Mouse (Mus musculus): ENCODE measurements around the gene Vgf.
A peak's percentile ranks its signal among the peaks of the same experiment; 100 is the strongest.

Vgf gene

DNA sequence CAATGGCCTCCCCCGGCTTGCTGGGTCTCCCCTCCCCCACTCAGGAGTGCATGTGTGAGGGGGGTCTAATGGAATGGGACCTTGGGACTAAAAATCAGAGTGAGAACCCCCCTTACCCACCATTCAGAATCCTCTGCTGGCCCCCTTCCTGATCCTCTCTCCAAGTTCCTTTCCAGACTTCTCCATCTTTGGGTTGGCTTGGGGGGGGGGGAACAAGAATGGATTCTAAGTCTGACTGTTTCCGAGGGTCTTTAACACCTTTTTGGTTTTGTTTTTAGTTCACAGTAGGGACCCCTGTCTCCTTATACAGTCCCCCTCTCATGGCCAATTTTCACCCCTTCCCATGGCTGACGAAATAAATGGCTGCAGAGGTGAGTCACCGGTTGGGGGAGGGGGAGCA is at the start of gene Vgf:
TSS of gene Vgf (plus strand) at position 301 of the 400 bp plus-strand sequence.
- DNase-seq (ENCODE audit: low read depth): no peak

DNA sequence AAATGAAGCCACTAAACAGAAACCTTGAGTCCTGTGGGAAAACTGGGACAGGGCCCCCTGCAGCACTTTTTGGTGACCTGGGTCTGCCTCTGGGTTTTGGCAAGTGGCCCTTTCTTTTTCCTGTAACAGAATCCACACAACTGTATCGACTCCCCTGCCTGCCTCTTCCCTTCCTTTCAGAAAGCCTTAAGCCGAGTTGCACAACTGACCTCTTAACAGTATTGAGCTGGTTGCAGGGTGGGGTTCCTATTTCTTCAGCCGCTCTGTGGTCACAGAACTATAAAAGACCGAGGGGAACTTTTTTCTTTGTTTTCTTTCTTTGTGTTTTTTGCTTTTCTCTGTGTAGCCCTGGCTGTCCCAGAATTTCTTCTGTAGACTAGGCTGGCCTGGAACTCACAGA is 48.4 kb upstream of the Vgf start:
- DNase-seq (ENCODE audit: low read depth): no peak

DNA sequence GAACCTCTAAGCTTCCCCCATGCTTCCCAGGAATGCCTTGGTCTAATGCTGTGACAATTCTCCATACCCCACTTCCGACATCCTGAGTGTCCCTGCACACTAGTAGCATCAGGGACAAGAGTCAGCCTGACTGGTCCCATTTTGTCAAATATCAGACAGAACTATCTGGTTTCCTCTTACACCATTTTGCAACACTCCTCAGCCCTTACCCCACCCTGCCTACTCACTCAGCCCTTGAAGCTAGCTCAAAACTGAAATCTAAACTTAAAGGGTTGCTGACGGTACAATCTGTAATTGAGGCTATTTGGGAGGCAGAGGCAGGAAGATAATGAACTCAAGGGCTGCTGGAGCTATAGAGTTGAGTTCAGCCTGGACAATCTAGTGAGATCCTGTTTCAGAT is 46.4 kb upstream of the Vgf start:
- no peak for DNase-seq (ENCODE audit: low read depth)

DNA sequence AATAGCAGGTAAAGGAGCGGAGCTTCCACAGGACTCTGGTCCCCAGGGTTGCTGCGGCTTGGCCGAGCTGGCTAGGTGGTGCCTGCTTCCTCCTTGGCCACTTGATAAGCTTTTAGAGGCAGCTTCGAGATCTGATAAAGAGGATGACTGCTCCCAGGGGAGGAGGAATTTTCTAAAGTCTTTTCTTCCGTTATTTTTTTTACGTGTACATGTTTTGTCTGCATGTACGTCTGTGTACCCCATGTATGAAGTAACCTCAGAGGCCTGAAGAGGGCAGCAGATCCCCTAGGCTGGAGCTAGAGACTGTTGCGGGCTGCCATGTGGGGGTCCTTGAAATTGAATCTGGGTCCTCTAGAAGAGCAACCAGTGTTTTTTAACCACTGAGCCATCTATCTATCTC is 45.2 kb upstream of the Vgf start:
- no peak for DNase-seq (ENCODE audit: low read depth)

DNA sequence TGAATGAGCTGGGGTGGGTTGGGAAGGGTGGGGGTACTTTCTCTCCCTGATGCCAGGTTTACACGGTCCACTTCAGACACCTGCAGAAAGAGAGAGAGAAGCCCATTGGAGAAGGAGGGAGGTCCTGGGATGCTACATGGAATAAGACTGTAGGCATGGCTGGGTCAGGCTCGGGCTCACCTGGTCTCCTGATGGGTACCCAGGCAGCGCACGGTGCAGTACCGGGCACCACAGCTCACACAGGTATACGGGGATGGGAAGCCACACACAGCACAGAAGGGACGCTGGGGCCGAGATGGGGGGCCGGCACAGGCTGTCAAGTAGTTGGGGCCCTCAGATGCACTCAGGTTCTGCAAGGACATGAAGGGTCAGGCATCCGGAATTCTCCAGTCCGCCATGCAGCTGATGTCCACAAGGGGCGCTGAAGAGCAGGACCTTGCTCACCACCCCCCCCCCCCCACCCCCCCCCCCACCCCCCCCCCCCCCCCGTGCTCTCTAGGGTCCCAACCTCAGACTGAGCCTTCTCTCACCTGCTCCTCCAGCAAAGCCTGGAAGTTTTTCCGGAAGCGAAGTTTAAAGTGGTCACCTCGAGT is 43.8 kb upstream of the Vgf start:
- no peak for DNase-seq (ENCODE audit: low read depth)

DNA sequence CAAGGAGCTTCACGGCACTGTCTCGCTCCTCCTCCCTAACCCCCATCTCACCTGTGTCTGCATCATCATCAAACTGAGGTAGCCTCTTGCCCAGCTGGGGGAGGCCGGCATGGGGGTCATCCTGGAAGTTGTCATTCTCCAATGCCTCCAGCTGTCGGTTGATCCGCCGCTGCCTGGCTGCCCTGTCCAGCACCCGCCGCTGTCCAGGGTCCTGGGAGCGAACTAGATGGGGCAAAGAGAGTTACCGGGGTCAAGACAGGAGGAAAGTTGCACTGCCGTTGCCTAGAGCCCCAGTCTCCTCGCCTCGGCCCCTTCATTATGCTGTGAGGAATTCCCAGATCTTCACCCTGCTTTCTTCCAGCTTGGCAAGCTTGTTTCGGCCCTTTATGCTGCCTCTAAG is 41.4 kb upstream of the Vgf start:
- no peak for DNase-seq (ENCODE audit: low read depth)

DNA sequence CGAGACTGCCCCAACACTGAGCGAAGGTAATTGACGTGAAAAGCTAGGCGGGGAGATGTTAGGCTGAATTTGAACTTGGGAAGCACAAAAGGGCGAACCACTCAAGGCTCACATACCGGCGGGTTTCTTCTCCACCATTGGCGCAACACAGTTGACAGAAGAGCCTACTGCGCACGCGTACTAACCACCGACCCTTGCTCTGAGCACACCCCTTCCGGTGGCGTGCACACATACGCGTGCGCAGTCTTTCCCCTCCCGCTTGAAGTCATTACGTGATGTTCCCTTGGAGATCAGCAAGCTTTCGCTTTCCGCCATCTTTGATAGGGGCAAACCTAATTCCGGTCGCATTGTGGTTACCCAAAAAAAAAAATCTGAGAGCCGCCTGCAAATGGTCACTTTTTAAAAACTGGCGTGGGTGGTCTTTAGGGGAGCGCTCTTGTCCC is 39.5 kb upstream of the Vgf start, which contains the start of gene Plod3:
TSS of gene Plod3 (plus strand) at position 325 of the 443 bp plus-strand sequence.
- DNase-seq (ENCODE audit: low read depth): peak; percentile 97

DNA sequence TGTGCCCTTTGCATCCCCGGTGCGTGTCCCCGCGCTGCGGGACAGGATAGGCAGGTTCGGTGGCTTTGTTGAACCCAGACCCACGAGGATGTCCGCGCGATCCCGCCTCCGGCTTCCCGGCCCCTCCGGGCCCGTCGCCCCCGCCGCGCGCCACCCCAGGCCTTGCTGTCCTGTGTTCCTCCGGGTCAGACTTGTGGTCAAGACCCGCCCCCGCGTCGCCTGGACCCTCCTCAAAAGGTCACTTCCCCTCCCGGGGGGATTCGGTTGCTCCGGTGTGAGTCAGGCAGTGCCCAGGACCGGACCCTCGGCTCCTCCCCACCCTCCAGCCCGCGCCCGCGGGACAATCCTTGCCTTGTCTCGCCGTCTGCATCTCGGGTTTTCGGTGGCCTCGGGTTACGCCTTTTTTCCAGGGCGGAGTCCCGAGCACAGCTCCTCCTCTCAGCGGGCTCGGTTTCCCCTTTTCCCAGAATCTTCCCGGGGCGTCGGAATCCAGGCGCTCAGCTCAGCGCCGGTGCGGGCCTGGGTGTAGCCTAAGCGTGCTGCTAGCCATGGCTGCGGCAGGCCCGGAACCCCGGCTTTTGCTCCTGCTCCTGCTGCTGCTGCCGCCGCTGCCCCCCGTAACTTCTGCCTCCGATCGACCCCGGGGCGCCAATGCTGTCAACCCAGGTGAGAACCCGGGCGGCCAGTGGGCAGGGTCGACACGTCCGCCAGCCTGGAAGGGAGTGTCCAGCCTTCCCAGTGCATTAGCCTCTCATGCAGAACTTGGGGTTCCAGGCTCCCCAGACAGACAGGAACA is 38.9 kb upstream of the Vgf start:
- DNase-seq (ENCODE audit: low read depth): peak; percentile 57

DNA sequence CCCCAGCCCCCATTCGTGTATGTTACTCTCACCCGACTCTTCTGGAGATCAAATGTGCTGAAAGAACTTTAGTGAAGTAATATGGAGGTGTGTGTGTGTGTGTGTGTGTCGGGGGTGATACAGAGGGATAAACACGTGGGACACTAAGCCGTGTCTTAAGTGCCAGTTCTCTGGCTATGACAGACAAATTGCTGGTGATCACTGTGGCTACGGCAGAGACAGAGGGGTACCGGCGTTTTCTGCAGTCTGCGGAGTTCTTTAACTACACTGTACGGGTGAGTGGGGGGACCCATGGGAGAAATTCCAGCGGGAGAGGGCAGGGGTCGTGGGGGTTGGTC is 38.3 kb upstream of the Vgf start, which contains the start of gene Znhit1:
TSS of gene Znhit1 (minus strand) at position 88 of the 338 bp plus-strand sequence.
- no peak for DNase-seq (ENCODE audit: low read depth)

DNA sequence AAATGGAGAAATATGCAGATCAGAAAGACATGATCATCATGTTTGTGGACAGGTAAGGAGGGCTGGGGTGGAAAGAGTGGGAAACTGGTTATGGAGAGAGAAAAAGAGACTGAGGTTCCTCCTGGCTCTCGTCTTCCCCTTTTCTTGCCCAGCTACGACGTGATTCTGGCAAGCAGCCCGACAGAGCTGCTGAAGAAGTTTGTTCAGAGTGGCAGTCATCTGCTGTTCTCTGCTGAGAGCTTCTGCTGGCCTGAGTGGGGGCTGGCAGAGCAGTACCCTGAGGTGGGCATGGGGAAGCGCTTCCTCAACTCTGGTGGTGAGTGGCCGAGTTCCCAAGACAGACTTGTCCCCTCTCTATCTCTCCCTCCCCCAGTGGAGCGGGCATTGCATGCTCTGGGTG is 37.8 kb upstream of the Vgf start:
- no peak for DNase-seq (ENCODE audit: low read depth)

DNA sequence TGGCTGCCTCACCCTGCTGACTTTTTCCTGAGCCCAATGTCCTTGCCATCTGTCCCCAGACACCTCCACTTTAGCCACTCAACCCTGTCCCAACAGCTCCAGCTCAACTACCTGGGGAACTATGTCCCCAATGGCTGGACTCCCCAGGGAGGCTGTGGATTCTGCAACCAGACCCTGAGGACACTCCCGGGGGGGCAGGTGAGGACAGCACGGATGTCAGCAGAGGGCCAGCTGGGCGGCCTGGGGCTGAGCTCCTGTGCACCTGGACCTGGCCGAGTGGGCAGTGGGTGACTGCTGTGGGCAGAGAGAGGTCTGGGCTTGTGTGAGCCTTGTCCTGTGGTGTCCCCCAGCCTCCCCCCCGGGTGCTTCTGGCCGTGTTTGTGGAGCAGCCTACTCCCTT is 36.4 kb upstream of the Vgf start:
- DNase-seq (ENCODE audit: low read depth): no peak

DNA sequence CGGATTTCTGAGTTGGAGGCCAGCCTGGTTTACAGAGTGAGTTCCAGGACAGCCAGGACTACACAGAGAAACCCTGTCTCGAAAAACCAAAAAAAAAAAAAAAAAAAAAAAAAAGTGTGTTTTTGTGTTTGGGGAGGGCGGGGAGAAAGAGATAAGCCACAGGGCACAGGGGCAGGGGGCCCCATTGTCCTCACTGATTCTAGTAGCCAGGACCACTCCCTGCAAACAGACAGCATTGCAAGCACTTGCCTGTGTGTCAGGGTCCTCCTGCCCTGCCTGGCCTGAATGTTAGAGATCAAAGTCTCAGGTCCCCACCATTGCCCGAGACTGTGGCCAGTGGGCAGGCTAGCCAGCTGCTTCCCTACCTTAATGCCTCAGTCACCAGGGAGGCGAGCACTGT is 26.7 kb upstream of the Vgf start:
- no peak for DNase-seq (ENCODE audit: low read depth)

DNA sequence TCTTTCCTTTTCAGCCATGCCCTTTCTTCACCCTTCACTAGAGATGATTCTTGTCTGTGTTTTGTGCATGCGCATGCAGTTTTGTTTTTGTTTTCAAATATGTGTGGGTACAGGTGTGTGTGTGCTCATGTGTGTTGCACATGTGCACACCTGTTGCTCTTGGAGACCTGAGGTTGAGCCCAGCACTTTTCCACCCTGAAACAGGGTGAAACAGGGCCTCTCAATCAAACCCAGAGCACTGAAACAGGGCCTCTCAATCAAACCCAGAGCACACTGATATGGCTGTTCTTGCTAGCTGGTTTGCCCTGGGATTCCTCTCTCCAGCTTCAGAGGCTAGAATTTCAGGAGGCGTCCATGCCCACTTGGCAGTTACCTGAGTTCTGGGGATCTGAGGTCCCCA is 25.6 kb upstream of the Vgf start:
- no peak for DNase-seq (ENCODE audit: low read depth)

DNA sequence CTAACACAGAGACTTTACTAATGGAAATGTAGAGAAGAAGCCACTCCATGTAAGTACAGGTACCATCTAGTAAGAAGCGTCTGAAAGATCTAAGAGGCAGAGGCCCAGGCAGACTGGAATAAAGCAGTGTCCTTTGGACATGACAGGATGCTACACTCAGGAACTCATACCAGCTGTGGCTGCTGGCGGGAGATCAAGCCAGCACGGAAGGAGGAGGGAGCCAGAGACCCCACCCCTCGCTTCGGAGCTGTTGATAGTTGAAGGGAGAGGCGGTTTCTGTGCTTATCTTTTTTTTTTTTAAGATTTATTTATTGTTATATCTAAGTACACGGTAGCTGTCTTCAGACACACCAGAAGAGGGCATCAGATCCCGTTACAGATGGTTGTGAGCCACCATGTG is 18.9 kb upstream of the Vgf start:
- no peak for DNase-seq (ENCODE audit: low read depth)

DNA sequence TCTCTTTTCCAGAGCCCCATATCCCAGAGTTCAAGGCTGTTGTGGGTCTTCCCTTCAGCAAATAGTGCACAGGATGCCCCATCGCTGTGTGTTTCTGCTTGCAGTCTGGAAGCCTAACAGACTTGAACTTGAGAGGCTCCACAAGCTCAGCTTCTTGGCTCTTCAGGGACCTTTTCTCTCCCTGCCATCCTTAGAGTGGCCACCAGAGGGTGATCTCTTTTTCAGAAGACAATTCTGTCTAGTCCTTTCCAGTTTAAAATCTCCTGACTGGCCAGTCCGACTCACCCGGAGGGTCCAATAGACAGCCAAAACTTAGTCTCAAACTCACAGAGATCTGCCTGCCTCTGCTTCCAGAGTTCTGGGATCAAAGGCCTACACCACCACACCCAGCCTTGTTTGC is 16.2 kb upstream of the Vgf start:
- no peak for DNase-seq (ENCODE audit: low read depth)

DNA sequence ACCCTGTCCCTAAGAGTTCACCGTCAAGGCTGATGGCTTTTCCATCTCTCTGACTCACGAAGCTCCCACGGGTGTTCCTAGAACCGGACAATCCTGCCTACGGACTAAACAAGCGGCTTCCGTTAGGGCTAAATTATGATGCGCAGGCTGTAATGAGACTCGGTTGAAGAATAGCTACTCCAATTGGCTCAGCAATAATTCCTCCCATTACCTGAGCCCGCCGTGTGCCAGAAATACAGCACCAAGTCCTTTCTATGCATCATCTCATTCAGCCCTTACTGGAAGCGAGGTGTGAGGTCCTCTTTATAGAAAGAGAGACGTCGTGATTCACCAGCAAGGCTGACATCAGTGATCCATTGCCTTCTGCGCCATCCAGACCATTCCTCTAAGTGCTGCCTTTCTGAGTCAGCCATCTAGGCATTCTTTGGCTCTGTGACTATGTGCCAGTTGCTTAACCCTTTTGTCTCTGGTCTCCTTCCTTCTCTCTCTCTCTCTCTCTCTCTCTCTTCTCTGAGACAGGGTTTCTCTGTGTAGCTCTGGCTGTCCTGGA is 13.7 kb upstream of the Vgf start:
- peak; percentile 49 for DNase-seq (ENCODE audit: low read depth)

DNA sequence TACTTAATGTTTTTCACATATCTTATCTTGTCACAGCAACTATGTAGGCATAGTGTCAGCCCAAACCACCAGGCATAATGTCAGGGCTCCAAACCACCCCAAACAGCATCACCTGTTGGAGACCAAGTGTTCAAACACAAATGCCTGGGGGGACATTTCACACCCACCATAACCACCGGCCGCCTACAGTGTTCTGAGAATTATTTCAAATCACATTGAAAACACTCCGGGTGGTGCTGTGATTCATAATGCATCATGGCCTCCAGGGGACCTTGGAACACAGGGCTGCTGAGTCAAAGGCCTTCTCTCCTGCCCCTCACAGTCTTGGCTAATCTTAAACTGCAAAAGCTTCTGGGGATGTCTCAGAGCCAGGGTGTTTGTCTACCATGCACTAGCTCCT is 10.3 kb upstream of the Vgf start:
- DNase-seq (ENCODE audit: low read depth): peak; percentile 85

DNA sequence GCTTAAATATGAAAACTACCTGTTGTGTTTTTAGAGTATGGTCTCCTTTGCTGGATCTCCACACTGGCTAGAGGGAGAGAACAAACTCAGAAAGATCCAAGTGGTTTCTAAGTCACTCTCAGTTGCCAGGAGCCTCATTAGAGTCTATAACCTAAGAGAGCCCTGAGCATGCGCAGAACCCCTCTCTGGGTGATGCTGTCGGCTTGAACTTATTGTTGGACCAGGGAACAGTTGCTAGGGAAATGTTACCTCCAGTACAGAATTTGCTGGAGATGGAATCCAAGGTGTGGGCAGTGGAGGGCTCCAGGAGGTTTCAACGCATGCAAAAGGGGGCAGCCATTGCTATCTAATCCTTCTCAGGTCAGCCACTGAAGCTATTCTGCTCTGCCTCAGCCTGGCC is 1.9 kb upstream of the Vgf start:
- DNase-seq (ENCODE audit: low read depth): no peak

DNA sequence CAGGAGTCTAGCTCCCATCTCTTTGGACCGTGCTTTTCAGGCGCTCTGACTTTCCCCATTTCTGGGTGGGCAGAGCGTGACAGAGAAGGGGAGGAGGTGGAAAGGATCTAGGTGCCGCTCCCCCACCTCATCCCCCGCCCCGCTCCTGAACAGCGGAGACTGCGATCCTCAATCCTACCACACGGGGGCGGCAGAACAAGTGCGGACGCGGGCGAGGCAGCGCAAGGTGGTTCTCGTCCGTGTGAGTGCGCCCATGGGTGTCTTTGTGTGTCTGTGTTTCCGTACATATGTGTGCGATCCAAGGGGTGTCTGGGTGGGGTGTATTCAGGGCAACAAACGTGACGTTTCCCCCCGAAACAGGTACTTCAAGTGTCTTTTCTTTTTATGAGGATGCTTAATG is 1.1 kb upstream of the Vgf start:
- DNase-seq (ENCODE audit: low read depth): no peak

DNA sequence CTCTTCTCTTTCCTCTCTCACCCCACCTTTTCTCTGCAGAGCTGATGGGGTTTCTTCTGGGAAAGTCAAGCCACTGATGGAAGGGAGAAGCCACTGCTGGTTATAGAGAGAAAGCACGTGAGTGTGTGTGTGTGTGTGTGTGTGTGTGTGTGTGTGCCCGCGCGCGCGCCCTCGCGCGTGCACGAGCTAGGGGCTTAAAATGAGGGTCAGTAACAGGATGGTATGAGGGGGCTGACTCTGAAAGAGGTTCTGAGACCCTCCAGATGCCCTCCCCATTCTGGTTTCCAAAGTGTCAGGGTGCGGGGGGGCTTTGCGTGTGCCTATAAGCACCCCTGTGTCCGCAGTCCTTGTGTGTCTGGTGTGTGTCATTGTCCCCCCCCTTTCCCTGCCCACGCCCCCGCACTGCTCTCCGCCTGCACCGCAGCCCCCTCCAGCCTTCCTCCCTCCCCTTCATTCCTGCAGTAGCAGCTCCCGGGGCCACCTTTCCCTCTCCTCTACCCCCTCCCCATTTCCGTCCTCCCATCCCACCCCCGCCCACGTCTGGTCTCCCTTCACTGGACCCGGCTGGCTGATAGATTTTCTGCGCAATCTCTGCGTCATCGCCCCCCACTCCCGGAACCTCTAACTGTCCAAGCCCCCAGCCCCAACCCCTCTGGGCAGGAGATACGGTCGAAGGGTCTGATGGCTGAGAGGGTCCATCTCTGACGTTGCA is 2.5 kb downstream of the Vgf start:
- DNase-seq (ENCODE audit: low read depth): no peak

DNA sequence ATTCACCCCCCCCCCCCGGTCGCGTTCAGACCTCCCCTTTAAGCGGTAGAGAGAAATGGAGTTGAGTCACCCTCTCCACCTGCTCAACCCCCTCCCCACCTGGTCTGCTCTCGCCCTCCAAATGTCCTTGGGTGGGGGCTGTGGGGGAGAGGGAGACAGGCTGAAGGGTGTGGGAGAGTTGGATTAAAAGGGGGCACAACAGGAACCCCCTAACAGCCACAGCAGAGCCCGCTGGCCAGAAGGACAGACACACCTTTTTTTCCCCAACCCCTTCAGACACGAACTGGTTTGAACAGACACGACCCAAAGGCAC is 3.0 kb downstream of the Vgf start:
- DNase-seq (ENCODE audit: low read depth): no peak

DNA sequence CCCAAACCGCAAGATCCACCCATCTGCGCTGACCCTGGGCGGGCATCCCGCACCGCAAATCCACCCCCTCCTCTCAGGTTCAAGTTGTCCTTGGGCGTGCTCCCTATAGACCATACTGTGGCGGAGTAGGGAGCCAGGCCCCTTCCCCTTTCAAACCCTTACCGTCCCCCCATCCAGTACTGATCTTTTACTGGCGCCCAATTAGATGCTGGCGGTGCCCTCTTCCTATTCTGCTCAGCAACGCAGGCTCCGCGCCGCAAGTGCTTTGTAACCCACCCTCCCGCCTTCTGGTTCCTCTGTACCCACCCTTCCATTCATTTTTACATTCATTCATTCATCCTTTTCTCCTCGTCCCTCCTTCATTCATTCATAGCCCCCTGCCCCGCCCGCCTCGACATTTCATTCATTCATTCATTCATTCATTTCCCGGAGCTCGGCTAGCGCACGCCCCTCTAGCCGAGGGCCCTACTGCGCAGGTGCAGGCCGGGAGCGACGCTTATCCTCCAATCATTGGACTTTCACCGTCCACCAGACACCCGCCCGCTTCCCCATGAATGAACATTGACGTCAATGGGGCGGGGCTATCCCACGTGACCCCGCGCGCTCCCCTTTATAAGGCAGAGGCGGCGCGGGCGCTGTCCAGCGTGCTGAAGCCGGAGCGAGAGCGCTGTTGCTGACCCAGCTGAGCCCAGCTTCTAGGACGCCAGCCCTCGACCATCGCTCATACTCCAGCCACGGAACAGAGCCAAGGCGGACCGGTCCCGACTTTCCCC is 3.6 kb downstream of the Vgf start:
- DNase-seq (ENCODE audit: low read depth): peak; percentile 66

Measured in fibroblast of lung, adult 2 months (primary cell).